Mouse (Mus musculus): ENCODE data around the gene Shisa8. TPM values are rescaled to one million over a fixed set of nuclear protein-coding genes. Genes with fewer than 3 reads are reported as not detected.

The Shisa8 gene
- polyA plus RNA-seq, 1 experiment from 2014 or later, result 0.55 TPM

DNA sequence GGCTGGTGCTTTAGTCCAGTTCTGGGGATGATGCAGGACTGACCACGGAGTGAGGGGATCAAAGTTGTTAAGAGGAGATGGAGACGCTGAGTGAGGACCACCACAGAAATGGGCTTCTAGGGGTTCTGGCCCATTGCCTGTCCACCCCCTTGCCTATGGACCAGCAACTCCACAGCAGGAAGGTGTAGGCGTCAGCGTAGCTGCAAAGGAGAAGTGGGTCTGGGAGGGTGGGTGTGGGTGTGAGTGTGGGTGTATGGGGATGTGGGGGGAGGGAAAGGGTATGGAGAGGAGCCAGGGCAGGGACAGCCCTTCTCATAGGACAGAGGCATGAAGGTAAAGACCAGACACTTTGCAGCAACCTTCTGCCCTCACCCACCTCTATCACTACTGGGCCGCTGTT, 13.2 kb upstream of the Shisa8 start:
- no peak overlapping the region for H3K4me2 ChIP-seq (ENCODE audit: low read depth, low read length)
- no peaks in the 10 kb centered on the region for H3K36me3 ChIP-seq (ENCODE audit: control insufficient read depth, insufficient read depth, low read length)
- peaks cover 19% of the 10 kb centered on the region for H3K27me3 ChIP-seq (ENCODE audit: control insufficient read depth, insufficient read depth, low read depth, low read length)
- no peak overlapping the region for H3K9ac ChIP-seq (ENCODE audit: low read length)
- peaks cover 6% of the 10 kb centered on the region for H3K4me1 ChIP-seq (replicated peaks; ENCODE audit: control insufficient read depth, insufficient read depth, low read length)
- ATAC-seq (ENCODE audit: low read depth), result no peak
- no peak overlapping the region for H3K27ac ChIP-seq (ENCODE audit: low read length)
- 75% methylated on average over 5 of the region's 5 CpGs for WGBS
- no peaks in the 10 kb centered on the region for H3K9me3 ChIP-seq (ENCODE audit: control insufficient read depth, low read length)
- no peak overlapping the region for H3K4me3 ChIP-seq (ENCODE audit: low read length)

GRCm38 (mm10) chr15:82224602-82225215, 12.1 kb upstream of the Shisa8 start:
- Histone ChIP-seq H3K27ac (ENCODE audit: low read length) (no peak overlapping the region), H3K36me3 (ENCODE audit: control insufficient read depth, insufficient read depth, low read length) (no peaks in the 10 kb centered on the region), H3K9ac (ENCODE audit: low read length) (no peak overlapping the region), H3K4me2 (ENCODE audit: low read depth, low read length) (peak overlapping the region; percentile 66), H3K4me3 (ENCODE audit: low read length) (no peak overlapping the region), H3K4me1 (replicated peaks; ENCODE audit: control insufficient read depth, insufficient read depth, low read length) (peaks cover 6% of the 10 kb centered on the region), H3K27me3 (ENCODE audit: control insufficient read depth, insufficient read depth, low read depth, low read length) (peaks cover 22% of the 10 kb centered on the region), H3K9me3 (ENCODE audit: control insufficient read depth, low read length) (no peaks in the 10 kb centered on the region)
- ATAC-seq (ENCODE audit: low read depth), result no peak; the same call in 1 of the 2 replicates
- 35% methylated on average over 7 of the region's 7 CpGs for WGBS

GRCm38 (mm10) chr15:82223657-82224601, 11.3 kb upstream of the Shisa8 start, which contains the start of gene Tnfrsf13c:
Tnfrsf13c (minus strand) TSS chr15:82224369.
- 1% methylated on average over 39 of the region's 44 CpGs for WGBS
- H3K36me3 ChIP-seq (ENCODE audit: control insufficient read depth, insufficient read depth, low read length), result no peaks in the 10 kb centered on the region
- H3K27me3 ChIP-seq (ENCODE audit: control insufficient read depth, insufficient read depth, low read depth, low read length), result peaks cover 22% of the 10 kb centered on the region
- H3K4me3 ChIP-seq (ENCODE audit: low read length), result peak within 1 kb of the TSS; percentile 44
- H3K27ac ChIP-seq (ENCODE audit: low read length), result no peak within 1 kb of the TSS
- peaks cover 6% of the 10 kb centered on the region for H3K4me1 ChIP-seq (replicated peaks; ENCODE audit: control insufficient read depth, insufficient read depth, low read length)
- peak within 1 kb of the TSS; percentile 66 for H3K4me2 ChIP-seq (ENCODE audit: low read depth, low read length)
- ATAC-seq (ENCODE audit: low read depth), result peak; percentile 45
- H3K9ac ChIP-seq (ENCODE audit: low read length), result no peak within 1 kb of the TSS
- H3K9me3 ChIP-seq (ENCODE audit: control insufficient read depth, low read length), result no peaks in the 10 kb centered on the region

DNA sequence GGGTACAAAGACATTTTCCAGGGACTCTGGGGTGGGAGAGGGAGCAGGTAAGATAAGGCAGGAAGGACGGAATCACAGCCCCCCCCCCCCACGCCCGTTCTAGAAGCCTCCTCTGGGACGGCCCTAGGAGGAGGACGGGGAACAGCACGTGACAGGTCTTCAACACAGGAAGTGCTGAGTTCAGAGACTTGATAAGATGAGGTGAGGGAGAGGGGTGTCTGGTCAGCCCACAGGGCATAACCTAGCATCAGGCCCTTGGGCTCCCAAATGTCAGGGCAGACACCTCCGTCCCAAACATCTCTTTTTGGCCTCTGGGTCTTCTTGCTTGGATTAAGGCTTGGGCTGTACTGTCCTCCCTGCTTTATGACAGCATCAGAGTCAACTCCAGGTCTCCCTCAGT, 10.6 kb upstream of the Shisa8 start:
- ATAC-seq (ENCODE audit: low read depth), result no peak
- WGBS, result 19% methylated on average over 7 of the region's 7 CpGs
- H3K9ac ChIP-seq (ENCODE audit: low read length), result no peak overlapping the region
- no peak overlapping the region for H3K4me3 ChIP-seq (ENCODE audit: low read length)
- peaks cover 22% of the 10 kb centered on the region for H3K27me3 ChIP-seq (ENCODE audit: control insufficient read depth, insufficient read depth, low read depth, low read length)
- peaks cover 6% of the 10 kb centered on the region for H3K4me1 ChIP-seq (replicated peaks; ENCODE audit: control insufficient read depth, insufficient read depth, low read length)
- no peaks in the 10 kb centered on the region for H3K9me3 ChIP-seq (ENCODE audit: control insufficient read depth, low read length)
- H3K36me3 ChIP-seq (ENCODE audit: control insufficient read depth, insufficient read depth, low read length), result no peaks in the 10 kb centered on the region
- H3K4me2 ChIP-seq (ENCODE audit: low read depth, low read length), result no peak overlapping the region
- H3K27ac ChIP-seq (ENCODE audit: low read length), result no peak overlapping the region

- Histone ChIP-seq H3K9ac (ENCODE audit: low read length) (no peak overlapping the region), H3K9me3 (ENCODE audit: control insufficient read depth, low read length) (no peaks in the 10 kb centered on the region), H3K27ac (ENCODE audit: low read length) (no peak overlapping the region), H3K4me3 (ENCODE audit: low read length) (no peak overlapping the region), H3K4me1 (replicated peaks; ENCODE audit: control insufficient read depth, insufficient read depth, low read length) (peaks cover 6% of the 10 kb centered on the region), H3K36me3 (ENCODE audit: control insufficient read depth, insufficient read depth, low read length) (no peaks in the 10 kb centered on the region), H3K27me3 (ENCODE audit: control insufficient read depth, insufficient read depth, low read depth, low read length) (peaks cover 34% of the 10 kb centered on the region), H3K4me2 (ENCODE audit: low read depth, low read length) (no peak overlapping the region)
- no peak for ATAC-seq (ENCODE audit: low read depth)
- 71% methylated on average over 14 of the region's 14 CpGs for WGBS
Observed at GRCm38 (mm10) chr15:82221104-82221860, 8.7 kb upstream of the Shisa8 start.

DNA sequence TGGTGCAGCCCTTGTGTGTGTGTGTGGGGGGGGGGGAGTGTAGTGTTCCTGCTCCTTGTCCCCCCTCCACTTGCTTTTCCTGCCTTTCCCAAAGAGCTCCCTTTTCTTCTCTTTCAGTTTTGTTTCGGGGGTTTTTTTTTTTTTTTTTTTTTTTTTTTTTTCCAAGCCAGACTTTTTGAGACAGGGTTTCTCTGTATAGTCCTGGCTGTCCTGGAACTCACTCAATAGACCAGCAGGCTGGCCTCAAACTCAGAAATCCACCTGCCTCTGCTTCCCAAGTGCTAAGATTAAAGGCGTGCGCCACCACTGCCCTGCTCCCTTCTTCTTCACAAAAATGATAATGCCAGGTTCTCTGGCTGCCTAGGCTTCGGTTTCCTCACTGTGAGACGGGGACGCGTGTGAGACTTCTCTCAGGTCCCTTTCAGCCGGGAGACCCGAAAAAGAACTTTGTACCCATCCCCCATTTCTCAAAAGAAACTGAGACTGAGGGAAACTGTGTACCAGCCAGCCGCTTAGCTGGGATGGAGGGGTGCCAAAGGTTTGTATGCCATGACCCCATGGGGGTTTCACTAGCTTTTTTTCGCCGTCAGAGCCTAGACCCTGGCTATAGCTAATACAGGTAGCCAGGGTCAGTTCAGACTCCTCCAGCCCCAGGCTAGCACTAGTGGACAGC, 7.5 kb upstream of the Shisa8 start:
- WGBS, result 66% methylated on average over 11 of the region's 12 CpGs

GRCm38 (mm10) chr15:82218778-82219666, 6.4 kb upstream of the Shisa8 start:
- Histone ChIP-seq H3K4me3 (ENCODE audit: low read length) (no peak overlapping the region), H3K27me3 (ENCODE audit: control insufficient read depth, insufficient read depth, low read depth, low read length) (peaks cover 41% of the 10 kb centered on the region), H3K9ac (ENCODE audit: low read length) (no peak overlapping the region), H3K27ac (ENCODE audit: low read length) (no peak overlapping the region), H3K4me1 (replicated peaks; ENCODE audit: control insufficient read depth, insufficient read depth, low read length) (peaks cover under 1% of the 10 kb centered on the region), H3K36me3 (ENCODE audit: control insufficient read depth, insufficient read depth, low read length) (no peaks in the 10 kb centered on the region), H3K4me2 (ENCODE audit: low read depth, low read length) (no peak overlapping the region), H3K9me3 (ENCODE audit: control insufficient read depth, low read length) (no peaks in the 10 kb centered on the region)
- no peak for ATAC-seq (ENCODE audit: low read depth)
- 69% methylated on average over 26 of the region's 26 CpGs for WGBS

More for the DNA sequence above, 7.5 kb upstream of the Shisa8 start:
- no peak for ATAC-seq (ENCODE audit: low read depth)
- Histone ChIP-seq H3K36me3 (ENCODE audit: control insufficient read depth, insufficient read depth, low read length) (no peaks in the 10 kb centered on the region), H3K4me2 (ENCODE audit: low read depth, low read length) (no peak overlapping the region), H3K9ac (ENCODE audit: low read length) (no peak overlapping the region), H3K4me1 (replicated peaks; ENCODE audit: control insufficient read depth, insufficient read depth, low read length) (peaks cover 6% of the 10 kb centered on the region), H3K27ac (ENCODE audit: low read length) (no peak overlapping the region), H3K4me3 (ENCODE audit: low read length) (no peak overlapping the region), H3K9me3 (ENCODE audit: control insufficient read depth, low read length) (no peaks in the 10 kb centered on the region), H3K27me3 (ENCODE audit: control insufficient read depth, insufficient read depth, low read depth, low read length) (peaks cover 44% of the 10 kb centered on the region)

DNA sequence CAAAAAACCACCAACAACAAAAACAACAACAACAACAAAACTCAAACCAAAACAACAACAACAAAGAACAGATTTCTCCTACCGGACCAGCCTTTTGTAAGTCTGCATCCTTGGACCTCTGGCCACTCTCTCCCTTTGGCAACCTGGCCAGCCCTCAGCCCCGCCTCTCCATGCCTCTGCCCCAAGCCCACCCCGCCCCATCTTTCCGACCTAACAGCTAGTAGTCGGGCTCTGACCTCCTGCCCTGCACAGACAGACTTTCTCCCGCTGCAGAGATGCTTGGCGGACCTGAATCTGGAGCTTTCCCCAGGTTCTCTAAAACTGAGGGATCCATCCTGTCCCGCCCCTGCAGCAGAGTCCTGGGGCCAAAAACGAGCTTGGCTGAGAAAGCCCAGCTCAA, 5.4 kb upstream of the Shisa8 start:
- Histone ChIP-seq H3K9me3 (ENCODE audit: control insufficient read depth, low read length) (no peaks in the 10 kb centered on the region), H3K4me3 (ENCODE audit: low read length) (no peak overlapping the region), H3K27ac (ENCODE audit: low read length) (no peak overlapping the region), H3K27me3 (ENCODE audit: control insufficient read depth, insufficient read depth, low read depth, low read length) (peaks cover 45% of the 10 kb centered on the region), H3K4me1 (replicated peaks; ENCODE audit: control insufficient read depth, insufficient read depth, low read length) (no peaks in the 10 kb centered on the region), H3K4me2 (ENCODE audit: low read depth, low read length) (no peak overlapping the region), H3K36me3 (ENCODE audit: control insufficient read depth, insufficient read depth, low read length) (no peaks in the 10 kb centered on the region), H3K9ac (ENCODE audit: low read length) (no peak overlapping the region)
- ATAC-seq (ENCODE audit: low read depth), result no peak
- 23% methylated on average over 9 of the region's 9 CpGs for WGBS
